Mouse (Mus musculus): ENCODE results near the gene Lkaaear1. TPM values are rescaled to one million over a fixed set of nuclear protein-coding genes. Genes with fewer than 3 reads are reported as not detected.

Lkaaear1 gene
- total RNA-seq, 2 experiments from 2014 or later, result not detected

GRCm38 (mm10) chr2:181685686-181686085, 12.6 kb downstream of the Lkaaear1 start:
- ATAC-seq (replicated peaks; ENCODE audit: low FRiP score, low TSS enrichment, poor library complexity, severe bottlenecking), result no peak

DNA sequence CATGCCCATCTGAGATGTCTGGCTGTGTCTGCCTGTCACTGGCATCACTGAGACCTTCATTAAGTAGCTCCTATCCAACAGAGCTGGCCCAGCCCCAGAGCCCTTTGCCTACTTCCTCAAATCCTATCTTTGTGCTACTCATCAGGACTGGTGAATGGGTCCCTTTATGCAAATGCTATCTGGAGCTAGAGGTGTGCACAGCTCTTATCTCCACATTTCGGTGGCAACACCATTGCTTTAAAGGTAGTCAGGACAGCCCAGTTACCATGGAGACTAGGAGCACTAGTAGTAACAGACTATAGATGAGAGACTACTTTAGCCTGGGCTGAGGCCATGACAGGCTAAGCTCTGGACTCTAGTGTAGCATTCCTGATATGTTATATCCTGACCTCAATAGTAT, 13.5 kb downstream of the Lkaaear1 start:
- ATAC-seq (replicated peaks; ENCODE audit: low FRiP score, low TSS enrichment, poor library complexity, severe bottlenecking), result no peak

- no peak for ATAC-seq (replicated peaks; ENCODE audit: low FRiP score, low TSS enrichment, poor library complexity, severe bottlenecking)
These were observed 14.9 kb downstream of the Lkaaear1 start for GRCm38 (mm10) chr2:181683381-181683780.

- ATAC-seq (replicated peaks; ENCODE audit: low FRiP score, low TSS enrichment, poor library complexity, severe bottlenecking), result no peak
These were observed 16.3 kb downstream of the Lkaaear1 start for GRCm38 (mm10) chr2:181681978-181682377.

GRCm38 (mm10) chr2:181680716-181681117, 17.5 kb downstream of the Lkaaear1 start:
- no peak for ATAC-seq (replicated peaks; ENCODE audit: low FRiP score, low TSS enrichment, poor library complexity, severe bottlenecking)

DNA sequence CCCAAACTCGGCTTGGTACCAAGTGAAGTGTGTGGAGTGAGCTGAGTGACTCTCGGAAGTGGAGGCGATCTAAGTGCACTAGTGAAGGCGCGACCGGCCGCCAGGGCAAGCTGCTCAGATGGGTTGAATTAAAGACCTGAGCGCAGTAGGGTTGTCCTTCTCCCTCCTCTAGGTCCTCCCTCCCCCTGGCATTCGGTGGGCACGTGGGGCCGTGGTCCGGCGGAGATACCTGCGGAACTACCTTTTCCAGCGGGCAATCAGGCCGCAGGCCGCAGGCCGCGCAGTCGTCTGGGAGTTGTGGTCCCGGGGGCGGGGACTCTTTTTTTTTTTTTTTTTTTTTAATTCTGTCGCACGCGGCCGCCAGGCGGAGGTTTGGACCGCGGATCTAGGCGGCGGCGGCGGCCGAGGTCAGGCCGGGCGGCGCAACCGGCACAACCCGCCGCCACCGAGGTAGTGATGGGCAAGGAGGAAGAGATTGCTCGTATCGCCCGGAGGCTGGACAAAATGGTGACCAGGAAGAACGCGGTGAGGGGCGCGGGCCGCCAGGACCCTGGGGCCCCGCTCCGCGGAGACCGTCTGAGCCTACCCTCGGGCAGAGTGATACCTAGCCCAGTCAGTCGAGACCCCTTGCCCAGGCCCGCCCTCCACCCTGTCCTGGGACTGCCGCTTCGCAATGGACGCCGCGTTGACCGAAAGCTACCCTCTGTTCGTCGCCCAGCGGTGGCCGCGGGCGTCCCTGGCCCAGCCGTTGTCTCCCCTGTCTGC, 18.1 kb downstream of the Lkaaear1 start, which contains the start of gene Tcea2:
Tcea2 (plus strand) TSS at position 360 of the 765 bp plus-strand sequence.
- peak; percentile 45 for ATAC-seq (replicated peaks; ENCODE audit: low FRiP score, low TSS enrichment, poor library complexity, severe bottlenecking)

GRCm38 (mm10) chr2:181678780-181679179, 19.5 kb downstream of the Lkaaear1 start:
- ATAC-seq (replicated peaks; ENCODE audit: low FRiP score, low TSS enrichment, poor library complexity, severe bottlenecking), result peak; percentile 82

DNA sequence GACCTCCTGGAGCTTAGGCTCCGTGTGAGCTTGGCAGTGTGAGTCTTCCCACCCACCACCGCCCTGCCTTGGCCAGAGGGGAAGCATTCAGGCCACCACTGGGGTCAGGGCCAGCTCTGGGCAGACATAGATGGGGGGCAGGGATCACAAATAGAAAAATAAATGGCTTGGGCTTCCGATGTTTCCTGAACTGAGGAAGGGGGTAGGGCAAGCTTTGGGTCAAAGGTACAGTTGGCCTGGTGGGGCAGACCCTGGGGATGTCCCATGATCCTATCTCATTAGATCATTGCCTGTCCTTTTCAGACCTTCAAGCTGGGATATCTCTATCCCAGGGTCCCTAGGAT, 20.5 kb downstream of the Lkaaear1 start:
- ATAC-seq (replicated peaks; ENCODE audit: low FRiP score, low TSS enrichment, poor library complexity, severe bottlenecking), result no peak

GRCm38 (mm10) chr2:181677096-181677754, 21.0 kb downstream of the Lkaaear1 start:
- no peak for ATAC-seq (replicated peaks; ENCODE audit: low FRiP score, low TSS enrichment, poor library complexity, severe bottlenecking)

GRCm38 (mm10) chr2:181676424-181676823, 21.8 kb downstream of the Lkaaear1 start:
- no peak for ATAC-seq (replicated peaks; ENCODE audit: low FRiP score, low TSS enrichment, poor library complexity, severe bottlenecking)

- no peak for ATAC-seq (replicated peaks; ENCODE audit: low FRiP score, low TSS enrichment, poor library complexity, severe bottlenecking)
These were observed 22.8 kb downstream of the Lkaaear1 start for GRCm38 (mm10) chr2:181675454-181675853.

- ATAC-seq (replicated peaks; ENCODE audit: low FRiP score, low TSS enrichment, poor library complexity, severe bottlenecking), result no peak
These were observed 23.3 kb downstream of the Lkaaear1 start for GRCm38 (mm10) chr2:181674934-181675333.

DNA sequence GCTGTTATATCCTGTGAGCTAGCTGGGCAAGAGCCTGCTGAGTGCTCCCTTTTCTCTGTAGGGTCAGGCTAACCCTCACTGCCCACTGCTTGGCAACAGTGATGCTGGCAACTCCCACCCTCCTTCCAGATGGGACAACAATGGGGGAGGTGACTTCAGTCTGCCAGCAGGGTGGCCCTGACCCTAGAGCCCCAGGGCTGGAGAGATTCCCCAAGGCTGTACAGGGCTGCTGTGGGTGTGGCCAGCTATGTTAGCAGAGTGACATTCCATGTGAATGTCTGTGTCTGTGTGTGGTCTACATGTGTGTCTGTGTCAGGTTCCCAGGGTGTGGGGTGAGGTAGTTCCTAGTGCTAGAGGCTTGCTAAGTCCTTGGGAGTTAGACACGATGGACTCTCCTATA, 24.7 kb downstream of the Lkaaear1 start:
- no peak for ATAC-seq (replicated peaks; ENCODE audit: low FRiP score, low TSS enrichment, poor library complexity, severe bottlenecking)

- ATAC-seq (replicated peaks; ENCODE audit: low FRiP score, low TSS enrichment, poor library complexity, severe bottlenecking), result no peak
These were observed 26.3 kb downstream of the Lkaaear1 start for GRCm38 (mm10) chr2:181671984-181672383.

- ATAC-seq (replicated peaks; ENCODE audit: low FRiP score, low TSS enrichment, poor library complexity, severe bottlenecking), result no peak
These were observed 26.9 kb downstream of the Lkaaear1 start, which contains the start of gene Sox18 for GRCm38 (mm10) chr2:181671326-181671725. Sox18 (minus strand) TSS chr2:181671640.

GRCm38 (mm10) chr2:181670913-181671311, 27.3 kb downstream of the Lkaaear1 start:
- ATAC-seq (replicated peaks; ENCODE audit: low FRiP score, low TSS enrichment, poor library complexity, severe bottlenecking), result no peak

DNA sequence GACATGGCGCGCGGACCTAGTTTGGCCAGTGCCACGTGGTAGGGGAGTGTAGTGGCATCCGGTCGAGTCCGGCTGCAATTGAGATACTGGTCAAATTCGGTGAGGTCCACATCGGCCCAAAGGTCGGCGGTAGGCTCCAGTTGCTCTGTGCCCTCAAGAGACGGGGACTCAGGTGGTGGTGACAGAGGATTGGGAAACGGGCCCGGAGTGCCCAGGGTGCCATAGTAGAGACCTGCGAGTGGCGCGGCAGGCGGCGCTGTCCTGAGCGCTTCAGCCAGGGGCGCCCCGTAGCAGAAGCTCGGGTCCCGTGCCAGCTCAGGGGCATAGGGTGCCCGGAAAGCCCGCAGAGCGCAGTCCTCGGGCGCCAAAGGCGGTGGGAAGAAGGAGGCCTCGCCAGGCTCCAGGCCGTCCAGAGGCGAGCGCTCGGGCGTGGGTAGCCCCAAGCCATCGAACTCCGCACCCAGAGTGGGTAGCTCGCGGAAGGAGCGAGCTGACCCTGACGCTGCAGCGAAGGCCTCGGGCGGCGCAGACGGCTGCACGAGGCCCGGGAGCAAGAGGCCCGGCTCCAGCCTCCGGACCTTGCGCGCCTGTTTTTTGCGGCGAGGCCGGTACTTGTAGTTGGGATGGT, 27.8 kb downstream of the Lkaaear1 start:
- peak; percentile 35; the same call in 1 of the 2 replicates for ATAC-seq (replicated peaks; ENCODE audit: low FRiP score, low TSS enrichment, poor library complexity, severe bottlenecking)

DNA sequence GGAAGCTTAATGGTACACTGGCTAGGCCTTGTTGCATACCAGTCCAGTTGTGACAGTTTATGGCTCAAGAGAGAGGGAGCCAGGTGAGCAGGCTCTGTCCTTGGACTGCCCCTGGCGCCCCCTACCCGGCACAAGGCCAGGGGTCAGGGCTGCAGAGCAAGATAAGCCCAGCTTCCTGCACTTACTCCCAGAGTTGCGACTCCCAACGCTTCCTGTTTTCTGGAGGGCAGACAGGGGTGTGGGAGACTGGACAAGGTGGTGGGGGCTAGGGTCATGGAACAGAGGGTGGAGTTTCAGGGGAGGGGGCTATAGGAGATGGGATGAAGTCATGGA, 35.0 kb downstream of the Lkaaear1 start:
- ATAC-seq (replicated peaks; ENCODE audit: low FRiP score, low TSS enrichment, poor library complexity, severe bottlenecking), result no peak

GRCm38 (mm10) chr2:181662620-181663297, 35.5 kb downstream of the Lkaaear1 start:
- ATAC-seq (replicated peaks; ENCODE audit: low FRiP score, low TSS enrichment, poor library complexity, severe bottlenecking), result no peak

DNA sequence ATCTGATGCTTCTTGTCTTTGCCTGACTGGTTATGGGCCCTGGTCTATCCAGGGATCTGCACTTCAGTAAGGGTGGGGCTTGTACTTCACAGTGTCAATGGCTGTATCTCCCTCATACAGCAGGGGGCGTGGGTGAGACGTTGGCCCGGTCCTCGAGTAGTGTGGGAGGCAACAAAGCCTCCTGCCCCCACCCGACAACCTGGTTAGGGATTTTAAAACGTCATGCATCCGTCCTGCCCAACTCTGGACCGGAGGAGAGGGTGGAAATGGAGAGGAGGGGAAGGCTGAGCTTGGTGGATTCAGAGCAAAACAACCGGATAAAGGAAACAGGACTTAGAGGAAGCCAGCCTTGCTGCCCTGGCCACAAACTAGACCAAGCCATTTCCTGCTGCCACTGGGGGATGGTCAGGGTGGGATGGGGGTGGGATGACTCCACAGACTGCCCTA, 38.6 kb downstream of the Lkaaear1 start:
- ATAC-seq (replicated peaks; ENCODE audit: low FRiP score, low TSS enrichment, poor library complexity, severe bottlenecking), result peak; percentile 96
